Mouse (Mus musculus) adrenal gland, adult (tissue): ENCODE measurements around the gene Lmo4.

ENCODE experiments used
- DNase-seq, 2 experiments: peaks; one replicate each; pipeline ENCODE4 v3.0.0; 2022 to 2023; ENCODE audit warnings: low spot score in 1 of 2; ENCODE audit not compliant: inconsistent age in 2 of 2

Gene Lmo4

DNA sequence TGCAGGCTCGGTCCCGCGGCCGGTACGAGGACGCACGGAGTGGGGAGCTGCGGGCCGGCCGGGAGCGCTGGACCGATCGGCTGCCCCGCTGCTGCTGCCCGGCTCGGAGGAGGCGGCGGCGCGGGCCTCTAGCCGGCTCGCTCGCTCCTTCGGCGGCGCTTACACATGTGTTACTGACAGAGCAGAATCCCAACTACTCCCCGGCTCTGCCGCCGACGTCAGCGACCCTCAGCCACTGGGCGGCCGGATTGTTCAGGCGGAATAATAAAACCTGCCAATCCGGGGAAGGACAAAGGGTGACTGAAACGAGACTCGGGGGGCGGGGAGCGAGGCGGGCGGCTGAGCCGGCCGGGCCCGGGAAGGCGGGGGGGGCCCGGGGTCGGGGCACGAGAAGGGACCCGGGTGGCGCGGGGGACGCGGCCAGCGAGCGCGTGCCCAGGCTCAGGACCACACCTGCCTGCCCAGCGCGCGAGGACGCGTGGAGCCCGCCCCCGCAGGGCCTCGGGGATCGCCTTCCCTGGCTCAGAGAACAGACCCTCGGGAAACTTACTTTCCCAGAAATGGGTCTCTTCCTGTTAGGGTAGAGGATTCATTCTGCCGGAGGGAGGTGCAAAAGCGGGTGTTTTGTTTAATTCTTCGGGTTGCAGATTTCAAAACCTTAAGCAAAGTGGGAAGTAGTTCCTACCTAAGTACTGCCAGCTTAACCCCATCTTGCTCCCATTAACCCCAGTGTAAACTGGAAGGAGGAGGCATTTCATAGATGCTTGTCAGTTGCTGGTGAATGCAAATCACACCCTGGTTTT is 532 bp upstream of the Lmo4 start:
- peak; percentile 96 to 98 for DNase-seq

DNA sequence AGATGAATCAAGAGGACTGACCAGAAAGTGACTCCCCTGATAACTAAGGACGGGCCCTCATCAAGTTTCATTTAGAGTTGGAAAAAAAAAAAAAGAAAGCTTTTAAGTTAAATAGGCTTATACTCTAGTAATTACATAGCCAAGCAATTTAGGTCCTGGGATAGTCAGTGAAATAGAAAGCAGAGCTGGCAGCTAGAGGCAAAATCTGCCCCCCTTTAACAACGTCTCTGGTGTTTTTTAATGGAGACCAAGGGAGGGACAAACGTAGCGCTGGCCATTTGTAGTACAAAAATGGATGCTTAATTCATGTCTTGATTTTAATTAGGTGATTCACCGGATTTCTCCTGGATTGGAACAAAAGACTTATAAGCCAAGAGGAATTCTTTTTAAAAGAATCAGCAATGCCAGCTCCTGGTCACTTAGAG is 1.0 kb downstream of the Lmo4 start:
- DNase-seq: peak; percentile 10 to 79

DNA sequence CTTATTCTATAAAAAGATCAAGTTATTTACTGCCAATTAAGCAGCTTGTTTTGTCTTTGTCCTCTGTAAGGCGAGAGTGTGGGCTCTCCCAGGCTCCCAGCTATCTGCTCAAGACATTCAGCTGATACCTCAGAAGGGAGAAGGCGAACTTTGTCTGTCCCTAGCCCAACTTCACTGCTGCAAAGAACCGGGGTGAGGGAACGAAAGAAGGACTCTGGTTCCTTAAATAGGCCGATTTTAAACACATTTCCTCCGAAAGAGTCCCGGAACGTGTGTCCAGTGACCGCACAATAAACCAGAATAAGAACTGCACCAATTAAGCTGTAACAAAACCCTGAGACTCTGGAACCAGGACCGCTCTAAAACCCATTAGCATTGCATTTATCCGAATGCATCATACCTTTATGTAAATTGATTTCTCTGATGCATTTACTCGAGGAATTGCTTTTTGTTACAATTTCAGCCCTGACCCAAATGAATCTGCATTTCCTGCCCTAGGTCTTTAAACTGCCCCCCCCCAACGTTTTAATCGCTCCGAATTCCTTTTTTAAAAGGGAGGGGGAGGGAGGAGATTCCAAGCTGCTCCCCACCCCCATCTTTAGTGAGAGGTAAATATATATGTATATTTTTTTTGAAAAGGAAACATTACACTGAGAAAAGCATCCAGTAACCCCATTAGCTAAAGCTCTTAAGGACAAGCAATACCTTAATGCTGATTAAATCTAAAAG is 1.6 kb downstream of the Lmo4 start:
- peak; percentile 23 to 85 for DNase-seq

DNA sequence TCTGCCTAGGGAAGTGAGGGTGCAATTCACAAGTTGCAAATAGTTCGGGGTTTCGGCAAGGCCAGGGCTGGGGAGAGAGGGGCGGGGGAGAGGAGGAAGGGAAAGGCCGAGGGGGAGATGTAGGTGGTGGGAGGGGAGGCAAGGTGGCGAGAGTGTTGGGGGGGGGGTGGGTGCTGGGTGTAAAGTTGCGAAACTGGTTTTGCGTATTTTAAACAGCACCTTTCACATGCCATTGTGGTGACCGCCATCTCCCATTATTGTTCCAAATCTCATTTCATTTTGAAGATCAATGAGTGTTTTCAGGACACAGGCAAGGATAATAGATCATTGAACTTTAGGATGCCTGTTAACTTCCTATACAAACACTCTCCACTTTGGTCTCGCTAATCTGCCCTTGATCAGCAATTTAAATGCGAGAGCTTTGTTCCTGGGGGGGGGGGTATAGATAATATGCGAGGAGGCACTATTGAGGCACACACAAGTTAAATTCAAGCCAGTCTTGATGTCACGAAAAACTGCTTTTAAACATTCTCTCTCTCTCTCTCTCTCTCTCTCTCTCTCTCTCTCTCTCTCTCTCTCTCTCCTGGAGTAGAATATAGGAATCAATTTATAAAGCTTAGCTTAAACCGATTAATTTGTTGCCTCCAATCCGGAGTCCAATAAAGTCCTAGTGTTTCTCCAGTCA is 2.3 kb downstream of the Lmo4 start:
- DNase-seq: no peak

DNA sequence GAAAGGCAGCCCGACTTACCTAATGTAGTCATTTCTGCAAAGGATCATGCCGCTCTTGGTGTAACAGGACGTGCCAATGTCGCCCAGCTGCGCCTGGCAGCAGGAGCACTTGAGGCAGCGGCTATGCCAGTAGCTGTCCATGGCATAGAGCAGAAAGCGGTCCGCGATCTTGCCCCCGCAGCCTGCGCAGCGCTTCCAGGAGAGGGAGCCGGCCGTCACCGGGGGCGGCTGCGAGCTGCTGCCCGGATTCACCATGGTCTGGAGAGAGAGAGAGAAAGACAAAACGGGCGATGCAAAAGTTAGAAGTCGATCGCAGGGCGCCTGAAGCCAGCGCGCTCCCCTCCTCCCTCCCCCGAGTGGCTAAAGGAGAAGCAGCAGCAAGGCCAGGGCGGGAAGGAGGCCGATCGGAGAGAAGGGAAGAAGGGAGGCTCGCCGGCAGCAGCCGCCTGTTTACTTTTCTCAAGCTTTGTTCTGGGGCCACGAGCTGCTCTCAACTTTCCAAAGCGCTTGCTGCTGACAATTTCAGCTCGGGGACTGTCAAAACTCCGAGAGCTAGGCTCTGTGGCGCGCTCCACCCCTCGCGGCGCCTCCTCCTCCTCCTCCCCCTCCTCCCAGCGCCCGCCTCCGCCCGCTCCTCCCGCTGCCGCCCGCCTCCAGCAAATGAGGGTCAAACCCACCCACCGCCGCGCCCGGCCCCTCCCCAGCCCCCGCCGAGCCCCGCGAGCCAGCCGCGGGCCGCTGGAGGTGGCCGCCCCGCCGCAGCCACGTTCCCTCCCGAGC is 3.0 kb downstream of the Lmo4 start:
- DNase-seq: peak; percentile 91 to 97

DNA sequence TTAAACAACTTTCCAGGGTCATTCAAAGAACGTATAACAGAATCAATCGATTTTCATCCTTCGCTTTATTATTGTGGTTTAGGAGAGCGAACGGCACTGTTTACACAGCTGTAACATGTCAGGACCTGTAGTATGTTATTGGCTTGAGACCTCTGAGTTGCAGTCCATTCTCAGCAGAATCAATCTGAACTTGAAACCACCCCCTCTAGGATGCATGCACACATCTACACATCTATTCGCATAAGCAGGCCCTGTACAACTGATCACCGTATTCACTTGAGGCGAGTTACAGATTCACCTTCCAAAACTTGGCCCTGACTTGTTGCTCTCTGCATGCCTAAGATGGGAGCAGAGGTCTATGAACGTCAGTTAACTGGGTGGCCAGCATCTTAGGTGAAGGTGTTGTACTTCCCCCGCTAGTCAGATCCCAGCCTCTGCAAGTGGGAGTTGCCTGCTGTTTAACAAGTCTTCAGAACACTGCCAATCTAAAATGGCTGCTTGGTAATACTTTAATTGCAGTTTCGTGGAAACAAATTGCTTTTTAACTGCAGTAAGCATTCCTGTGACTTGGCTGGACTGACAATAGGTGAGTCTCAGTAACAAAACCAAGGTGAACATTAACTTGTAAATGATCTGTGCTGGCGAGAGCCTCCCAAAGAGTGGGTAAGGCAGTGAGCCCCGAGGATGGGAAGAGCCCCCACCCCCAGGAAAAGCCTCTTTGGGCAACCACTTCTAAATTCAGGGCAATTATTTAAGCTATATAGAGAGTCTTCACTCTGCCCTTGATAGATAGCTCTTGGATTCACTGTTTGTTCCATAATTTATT is 19.5 kb downstream of the Lmo4 start:
- DNase-seq: no peak

DNA sequence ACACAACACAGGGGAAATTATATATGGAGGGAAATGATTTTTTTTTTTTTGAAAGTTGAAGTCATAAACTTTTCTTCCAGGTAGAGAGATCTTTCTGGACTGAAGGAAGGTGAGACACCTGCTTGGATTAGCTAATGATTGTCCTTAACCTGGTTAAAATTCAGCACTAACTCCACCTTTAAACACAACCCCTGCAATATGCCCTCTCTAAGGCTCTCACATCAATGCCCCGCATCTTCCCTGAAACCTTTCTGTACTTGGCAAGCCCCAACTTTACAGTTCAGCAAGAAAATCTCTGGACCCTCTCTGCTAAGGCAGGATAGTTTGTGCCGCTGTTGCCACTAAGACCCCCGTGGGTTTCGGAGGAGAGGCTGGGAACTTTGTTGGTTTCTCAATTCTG is 20.1 kb downstream of the Lmo4 start:
- DNase-seq: no peak

DNA sequence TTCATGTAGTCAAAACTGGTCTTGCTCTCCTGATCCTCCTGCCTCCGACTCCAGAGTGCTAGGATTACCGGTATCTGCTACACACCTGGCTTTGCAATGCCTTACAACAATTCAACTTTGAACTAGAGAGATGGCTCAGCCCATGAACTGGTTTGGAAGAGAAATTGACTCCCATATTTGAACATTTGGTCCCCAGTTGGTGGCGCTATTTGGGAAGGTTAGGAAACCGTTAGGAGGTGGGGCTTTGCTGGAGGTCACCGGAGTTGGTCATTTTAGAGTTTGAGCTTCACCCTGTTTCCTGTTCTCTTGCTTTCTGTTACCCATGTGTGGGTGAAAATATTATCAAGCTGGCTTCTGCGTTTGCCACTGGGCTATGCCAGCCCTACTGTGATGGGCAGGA is 22.8 kb downstream of the Lmo4 start:
- DNase-seq: no peak

DNA sequence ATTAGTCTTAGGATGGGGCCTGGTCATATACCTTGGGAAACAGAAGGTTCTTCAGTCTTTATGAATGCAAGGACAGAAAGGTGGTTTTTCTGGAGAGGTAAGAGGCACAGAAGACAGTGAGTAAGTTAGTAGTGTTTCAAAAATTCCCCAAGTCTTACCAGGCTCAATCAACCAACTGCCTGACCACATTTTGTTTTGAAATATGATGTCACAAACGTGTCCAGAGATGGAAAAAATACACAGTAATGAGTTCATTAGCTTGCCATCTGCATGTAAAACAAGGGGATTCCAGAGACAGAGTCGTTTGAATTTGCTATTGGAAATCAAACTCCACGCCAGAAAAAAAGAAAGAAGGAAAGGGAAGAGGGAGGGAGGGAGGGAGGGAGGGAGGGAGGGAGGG is 26.1 kb downstream of the Lmo4 start:
- DNase-seq: no peak

DNA sequence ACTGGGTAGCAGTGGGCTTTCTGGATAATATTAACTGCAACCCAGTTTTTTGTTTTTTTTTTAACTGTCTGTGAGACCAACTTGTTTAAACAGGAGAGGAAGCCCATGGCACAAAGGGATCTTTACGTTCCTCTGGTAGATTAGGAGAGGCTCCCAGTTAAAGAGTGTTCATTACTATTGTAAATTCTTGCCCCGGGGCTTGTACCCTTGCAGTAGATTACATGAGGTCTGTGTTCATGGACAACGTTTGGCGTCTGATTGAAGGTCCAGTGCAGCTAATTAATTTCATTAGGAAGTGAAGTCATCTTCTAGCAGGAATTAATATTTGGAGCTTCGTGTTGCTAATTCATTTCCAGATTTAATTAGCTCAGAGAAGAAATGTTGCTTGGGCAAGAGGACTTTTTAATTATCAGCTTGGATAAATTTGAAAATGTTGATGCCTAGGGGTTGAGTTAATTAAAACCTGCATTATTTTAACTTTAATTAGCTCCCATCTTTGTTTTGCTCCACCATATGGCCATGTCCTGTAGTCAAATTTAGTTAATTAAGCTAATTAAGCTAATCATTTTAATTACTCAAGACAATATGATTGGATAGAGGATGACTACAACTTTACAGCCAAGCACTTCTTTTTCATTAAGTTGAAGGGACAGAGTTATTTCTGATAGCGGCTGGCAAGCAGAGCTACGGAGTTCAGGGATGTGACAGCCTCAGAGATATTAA is 31.0 kb downstream of the Lmo4 start:
- no peak for DNase-seq

DNA sequence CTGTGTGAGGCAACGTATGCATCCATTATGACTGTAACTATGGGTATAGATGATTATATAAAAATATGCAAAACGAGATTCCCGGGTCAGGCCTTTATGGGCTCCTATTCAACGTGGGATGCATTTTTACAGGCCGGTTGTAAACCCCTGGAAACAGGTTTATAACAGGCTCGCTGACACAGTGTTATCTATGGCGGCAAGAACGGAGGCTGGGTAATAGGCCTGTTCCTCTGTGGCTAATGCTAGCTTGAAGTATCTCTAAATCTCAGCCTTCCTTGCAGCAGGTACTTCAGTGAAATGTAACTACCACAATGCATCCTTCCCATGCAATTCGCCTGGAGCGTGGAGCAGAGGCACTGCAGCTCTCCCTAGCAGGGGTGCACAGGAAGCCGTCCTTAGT is 31.9 kb downstream of the Lmo4 start:
- no peak for DNase-seq

DNA sequence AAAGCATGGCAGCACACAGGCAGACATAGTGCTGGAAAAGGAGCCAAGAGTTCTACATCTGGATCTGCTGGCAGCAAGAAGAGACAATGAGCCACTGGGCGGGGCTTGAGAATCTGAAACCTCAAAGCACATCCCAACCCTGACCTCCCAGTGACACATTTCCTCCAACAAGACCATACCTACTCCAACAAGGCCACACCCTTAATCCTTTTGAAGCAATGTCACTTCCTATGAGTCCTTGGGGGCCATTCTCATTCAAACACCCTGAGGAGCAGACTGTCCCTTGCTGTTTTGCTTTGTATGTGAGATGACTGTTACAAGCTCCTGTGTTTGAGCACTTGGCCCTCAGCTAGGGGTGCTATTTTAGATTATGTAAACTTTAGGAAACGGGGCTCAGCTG is 33.3 kb downstream of the Lmo4 start:
- DNase-seq: no peak

DNA sequence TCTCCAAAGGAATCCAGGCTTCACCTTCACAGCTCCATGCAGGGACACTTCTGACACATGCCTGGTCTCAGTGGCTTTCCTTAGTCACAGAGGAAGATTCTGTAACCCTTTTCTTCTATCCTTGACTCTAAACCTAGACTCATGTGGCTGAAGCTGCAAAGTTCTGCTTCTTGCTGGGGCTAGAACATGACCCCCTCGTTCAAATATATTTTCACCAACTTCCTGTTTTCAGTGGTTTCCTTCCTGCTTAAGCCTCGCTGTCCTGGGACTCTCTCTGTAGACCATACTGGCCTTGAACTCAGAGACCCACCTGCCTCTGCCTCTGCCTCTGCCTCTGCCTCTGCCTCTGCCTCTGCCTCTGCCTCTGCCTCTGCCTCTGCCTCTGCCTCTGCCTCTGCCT is 34.5 kb downstream of the Lmo4 start:
- no peak for DNase-seq

DNA sequence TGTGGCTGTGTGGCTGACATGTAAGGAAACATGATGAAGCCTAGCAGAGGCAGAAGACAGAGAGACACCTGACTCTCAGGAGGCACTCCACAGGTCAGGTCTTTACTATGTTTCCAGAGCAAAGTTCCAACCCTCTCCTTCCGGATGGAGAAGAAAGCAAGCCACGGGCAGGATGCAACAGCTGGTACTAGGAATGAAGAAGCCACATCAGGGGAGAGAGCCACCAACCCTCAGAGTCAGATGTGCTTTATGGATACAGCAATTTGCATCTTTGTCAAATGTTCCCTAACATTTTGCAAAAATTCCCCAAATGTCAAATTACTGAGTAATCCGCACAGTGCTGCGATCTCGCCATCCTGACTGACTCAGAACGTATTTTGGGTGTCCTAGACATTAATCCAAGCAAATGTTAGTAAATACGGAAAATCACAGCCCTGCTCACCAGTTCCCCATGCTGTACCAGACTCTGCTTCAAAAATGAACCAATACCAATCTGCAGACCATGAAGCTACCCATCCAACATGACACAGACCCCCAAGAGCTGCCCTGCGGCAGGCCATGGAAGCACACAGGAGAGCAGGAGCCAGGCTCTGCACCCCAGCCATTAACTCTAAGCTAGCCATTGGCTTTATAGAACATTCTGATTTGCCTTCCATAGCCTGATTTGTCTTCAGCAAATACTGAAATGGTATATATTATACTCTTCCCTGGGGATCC is 38.4 kb downstream of the Lmo4 start:
- peak; percentile 43 to 75 for DNase-seq

DNA sequence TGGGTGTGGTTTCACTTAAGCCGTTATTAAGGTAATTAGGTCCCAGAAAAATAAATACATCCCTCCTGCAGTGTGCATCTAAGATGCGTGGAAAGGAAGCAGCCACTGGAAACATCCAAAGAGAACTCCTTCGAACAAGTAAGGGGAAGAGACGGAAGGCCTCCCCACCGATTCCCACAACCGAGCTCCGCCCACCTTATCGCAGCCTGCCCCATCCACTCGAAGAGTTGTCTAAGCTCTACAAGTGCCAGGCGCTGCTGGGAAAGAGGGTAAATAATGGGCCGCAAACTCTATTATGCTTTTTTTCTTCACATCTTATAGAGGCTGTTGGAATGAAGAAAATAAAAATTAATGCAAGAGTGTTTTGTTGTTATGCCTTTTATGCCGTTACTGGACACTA is 39.6 kb downstream of the Lmo4 start:
- DNase-seq: no peak

DNA sequence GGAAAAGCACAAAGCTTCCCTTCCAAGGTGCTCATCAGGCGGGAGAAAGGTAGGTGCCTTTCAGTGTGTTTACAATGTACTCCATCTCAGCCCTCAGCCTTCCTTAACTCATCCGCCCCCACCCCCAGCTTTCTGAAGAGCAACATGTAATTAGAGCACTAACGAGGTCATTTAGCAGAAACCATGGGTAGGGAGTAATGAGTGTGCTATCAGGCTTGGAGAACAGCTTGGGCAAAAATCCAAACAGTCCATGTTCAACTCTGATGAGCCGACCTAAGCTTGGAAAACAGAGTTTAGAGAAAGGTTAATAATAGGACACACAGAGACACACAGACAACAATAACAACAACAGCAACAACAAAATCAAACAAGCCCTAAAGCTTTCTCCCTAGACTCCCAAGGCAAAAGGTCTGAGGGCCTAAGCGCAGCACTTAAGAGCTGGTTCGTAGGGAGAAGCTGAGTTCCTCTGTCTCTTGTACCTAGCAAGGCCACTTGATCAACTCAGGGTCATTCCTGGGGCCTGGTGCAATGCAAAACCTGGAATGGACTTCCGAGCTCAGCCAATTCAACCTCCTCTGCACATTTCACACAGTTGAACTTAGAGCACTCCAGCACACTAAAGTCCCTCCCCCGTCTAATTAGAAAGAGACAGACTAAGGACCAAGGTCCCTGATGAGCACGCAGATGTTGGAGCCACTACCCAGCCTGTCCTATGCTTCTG is 40.2 kb downstream of the Lmo4 start:
- peak; percentile 84 to 93 for DNase-seq

DNA sequence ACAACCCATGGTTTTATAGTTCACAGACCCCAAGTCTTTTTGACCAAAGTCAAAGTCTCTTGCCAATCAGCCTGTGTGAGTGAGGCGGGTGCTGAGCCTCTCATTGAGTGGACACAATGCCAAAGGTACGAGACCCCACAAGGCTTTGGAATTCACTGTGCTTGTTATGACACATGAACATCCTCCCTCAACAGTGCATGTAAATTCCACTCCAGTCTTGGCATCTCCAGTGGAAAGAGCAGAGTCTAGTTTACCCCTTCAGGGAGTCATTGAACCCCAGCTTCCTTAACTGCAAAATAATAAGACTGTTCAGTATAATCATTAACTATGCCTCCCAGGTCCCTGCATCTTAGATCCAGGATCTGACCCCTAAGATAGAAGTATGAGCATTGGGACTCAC is 41.3 kb downstream of the Lmo4 start:
- DNase-seq: no peak

DNA sequence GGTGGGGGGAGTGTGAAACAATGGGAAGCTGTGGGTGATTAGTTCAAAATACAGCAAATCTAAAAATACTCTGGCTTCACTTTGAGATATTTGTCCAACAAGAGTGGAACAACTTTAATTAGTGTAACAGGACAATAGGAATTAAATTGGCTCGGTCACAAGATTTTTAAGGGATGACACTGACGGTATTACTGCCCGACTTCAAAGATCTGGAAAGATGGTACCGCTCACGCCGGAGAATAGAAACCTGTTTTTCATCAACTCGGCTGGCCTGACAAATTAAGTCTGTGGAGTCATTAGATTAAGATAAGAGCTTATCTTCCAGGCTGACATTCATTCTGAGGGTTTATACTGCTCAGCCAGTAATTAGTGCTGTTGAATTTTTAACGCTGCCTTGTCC is 42.9 kb downstream of the Lmo4 start:
- no peak for DNase-seq
